Mouse (Mus musculus): ENCODE measurements around the gene Bbs4. TPM values are rescaled to one million over a fixed set of nuclear protein-coding genes. Genes with fewer than 3 reads are reported as not detected.

The Bbs4 gene
- polyA plus RNA-seq, 1 experiment from 2014 or later: 1.4 TPM

DNA sequence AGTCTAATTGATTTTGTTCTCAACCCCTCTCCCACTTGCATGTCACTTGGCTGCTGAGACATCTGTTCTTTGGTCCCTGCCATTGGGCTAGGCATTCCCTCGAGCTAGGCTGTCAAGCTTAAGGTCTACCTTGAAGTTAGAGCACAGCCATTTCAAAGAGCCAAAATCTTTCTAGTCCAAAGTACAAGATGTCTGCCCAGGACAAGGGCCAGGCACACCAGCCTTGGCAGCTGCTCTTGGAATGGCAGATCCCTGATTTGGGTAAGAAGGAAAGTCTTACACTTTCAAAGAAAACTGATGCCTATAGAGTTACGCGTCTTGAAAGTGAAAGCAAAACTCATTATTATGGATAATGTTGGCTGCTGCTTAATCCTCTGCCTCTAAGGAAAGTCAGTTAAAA is 37.1 kb downstream of the Bbs4 start:
- Histone ChIP-seq H3K27ac (ENCODE audit: low read length) (no peak overlapping the region), H3K36me3 (ENCODE audit: control insufficient read depth, insufficient read depth) (peaks cover 11% of the 10 kb centered on the region), H3K9ac (ENCODE audit: low read depth, low read length) (no peak overlapping the region), H3K27me3 (ENCODE audit: control insufficient read depth, insufficient read depth, low read depth, low read length) (no peaks in the 10 kb centered on the region), H3K4me1 (ENCODE audit: control insufficient read depth, low read depth, low read length) (no peaks in the 10 kb centered on the region), H3K4me2 (ENCODE audit: low read depth, low read length) (no peak overlapping the region), H3K4me3 (ENCODE audit: low read depth, low read length) (no peak overlapping the region), H3K9me3 (replicated peaks; ENCODE audit: control insufficient read depth, low read length) (no peaks in the 10 kb centered on the region)
- WGBS (ENCODE audit: insufficient replicate concordance): 83% methylated on average over 3 of the region's 3 CpGs
- ATAC-seq (ENCODE audit: low read depth): no peak

DNA sequence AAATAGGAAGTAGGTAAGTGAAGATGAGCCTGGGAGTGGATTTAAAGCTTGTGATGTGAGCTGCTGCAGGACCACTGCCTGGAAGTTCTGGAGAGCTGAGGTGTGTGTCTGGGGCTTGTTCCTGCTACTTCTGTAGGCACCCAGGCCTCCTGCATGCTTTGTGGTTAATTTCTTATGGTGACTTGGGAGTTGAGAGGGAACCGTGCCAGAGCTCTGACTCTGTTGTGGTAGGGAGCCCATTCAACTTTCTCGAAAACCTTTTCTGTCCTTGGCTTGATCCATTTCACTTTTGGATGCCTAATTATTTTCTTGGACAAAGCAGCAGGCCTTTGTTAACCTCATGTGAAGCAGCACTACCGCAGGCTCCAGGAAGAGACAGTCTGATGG is 42.0 kb downstream of the Bbs4 start:
- no peak for ATAC-seq (ENCODE audit: low read depth)
- Histone ChIP-seq H3K4me1 (ENCODE audit: control insufficient read depth, low read depth, low read length) (no peaks in the 10 kb centered on the region), H3K4me2 (ENCODE audit: low read depth, low read length) (no peak overlapping the region), H3K36me3 (ENCODE audit: control insufficient read depth, insufficient read depth) (peaks cover 21% of the 10 kb centered on the region), H3K27me3 (ENCODE audit: control insufficient read depth, insufficient read depth, low read depth, low read length) (no peaks in the 10 kb centered on the region), H3K27ac (ENCODE audit: low read length) (no peak overlapping the region), H3K9ac (ENCODE audit: low read depth, low read length) (no peak overlapping the region), H3K4me3 (ENCODE audit: low read depth, low read length) (no peak overlapping the region), H3K9me3 (replicated peaks; ENCODE audit: control insufficient read depth, low read length) (no peaks in the 10 kb centered on the region)
- WGBS (ENCODE audit: insufficient replicate concordance): 78% methylated on average over 3 of the region's 3 CpGs

GRCm38 (mm10) chr9:59310582-59311283 is 42.6 kb downstream of the Bbs4 start:
- no peak for ATAC-seq (ENCODE audit: low read depth)
- H3K27ac ChIP-seq (ENCODE audit: low read length): no peak overlapping the region
- peaks cover 24% of the 10 kb centered on the region for H3K36me3 ChIP-seq (ENCODE audit: control insufficient read depth, insufficient read depth)
- no peak overlapping the region for H3K9ac ChIP-seq (ENCODE audit: low read depth, low read length)
- H3K4me3 ChIP-seq (ENCODE audit: low read depth, low read length): no peak overlapping the region
- no peaks in the 10 kb centered on the region for H3K9me3 ChIP-seq (replicated peaks; ENCODE audit: control insufficient read depth, low read length)
- H3K27me3 ChIP-seq (ENCODE audit: control insufficient read depth, insufficient read depth, low read depth, low read length): no peaks in the 10 kb centered on the region
- H3K4me1 ChIP-seq (ENCODE audit: control insufficient read depth, low read depth, low read length): no peaks in the 10 kb centered on the region
- no peak overlapping the region for H3K4me2 ChIP-seq (ENCODE audit: low read depth, low read length)
- WGBS (ENCODE audit: insufficient replicate concordance): 81% methylated on average over 8 of the region's 8 CpGs

DNA sequence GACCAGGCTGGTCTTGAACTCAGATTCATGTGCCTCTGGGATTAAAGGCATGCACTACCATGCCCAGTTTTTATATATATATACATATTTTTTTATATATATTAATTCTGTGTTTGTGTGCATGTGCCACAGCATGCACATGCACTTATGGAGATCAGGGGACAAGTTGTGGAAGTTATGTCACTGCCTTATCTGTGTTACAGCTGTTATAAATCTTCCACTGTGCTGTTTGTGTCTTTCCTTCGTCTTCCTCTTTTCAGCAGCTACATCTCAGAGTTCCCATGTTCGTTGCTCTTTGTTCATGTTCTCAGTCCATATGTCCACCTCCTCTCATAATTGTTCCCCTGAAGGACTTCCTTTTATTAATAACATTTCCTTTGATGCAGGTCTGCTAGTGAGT is 45.4 kb downstream of the Bbs4 start:
- Histone ChIP-seq H3K9me3 (replicated peaks; ENCODE audit: control insufficient read depth, low read length) (no peaks in the 10 kb centered on the region), H3K27me3 (ENCODE audit: control insufficient read depth, insufficient read depth, low read depth, low read length) (no peaks in the 10 kb centered on the region), H3K4me2 (ENCODE audit: low read depth, low read length) (no peak overlapping the region), H3K4me3 (ENCODE audit: low read depth, low read length) (no peak overlapping the region), H3K27ac (ENCODE audit: low read length) (no peak overlapping the region), H3K36me3 (ENCODE audit: control insufficient read depth, insufficient read depth) (peaks cover 27% of the 10 kb centered on the region), H3K4me1 (ENCODE audit: control insufficient read depth, low read depth, low read length) (no peaks in the 10 kb centered on the region), H3K9ac (ENCODE audit: low read depth, low read length) (no peak overlapping the region)
- ATAC-seq (ENCODE audit: low read depth): no peak
- 38% methylated on average over 2 of the region's 2 CpGs for WGBS (ENCODE audit: insufficient replicate concordance)

- H3K4me2 ChIP-seq (ENCODE audit: low read depth, low read length): no peak overlapping the region
- no peak for ATAC-seq (ENCODE audit: low read depth)
- no peaks in the 10 kb centered on the region for H3K9me3 ChIP-seq (replicated peaks; ENCODE audit: control insufficient read depth, low read length)
- peaks cover 10% of the 10 kb centered on the region for H3K4me1 ChIP-seq (ENCODE audit: control insufficient read depth, low read depth, low read length)
- H3K27ac ChIP-seq (ENCODE audit: low read length): no peak overlapping the region
- no peak overlapping the region for H3K9ac ChIP-seq (ENCODE audit: low read depth, low read length)
- 38% methylated on average over 2 of the region's 2 CpGs for WGBS (ENCODE audit: insufficient replicate concordance)
- H3K36me3 ChIP-seq (ENCODE audit: control insufficient read depth, insufficient read depth): peaks cover 9% of the 10 kb centered on the region
- no peaks in the 10 kb centered on the region for H3K27me3 ChIP-seq (ENCODE audit: control insufficient read depth, insufficient read depth, low read depth, low read length)
- H3K4me3 ChIP-seq (ENCODE audit: low read depth, low read length): no peak overlapping the region
These were observed 56.9 kb downstream of the Bbs4 start for GRCm38 (mm10) chr9:59296419-59296818.

- H3K4me3 ChIP-seq (ENCODE audit: low read depth, low read length): peak overlapping the region; percentile 83
- ATAC-seq (ENCODE audit: low read depth): no peak
- 16% methylated on average over 3 of the region's 3 CpGs for WGBS (ENCODE audit: insufficient replicate concordance)
These were observed 60.8 kb downstream of the Bbs4 start for GRCm38 (mm10) chr9:59292493-59292875.

DNA sequence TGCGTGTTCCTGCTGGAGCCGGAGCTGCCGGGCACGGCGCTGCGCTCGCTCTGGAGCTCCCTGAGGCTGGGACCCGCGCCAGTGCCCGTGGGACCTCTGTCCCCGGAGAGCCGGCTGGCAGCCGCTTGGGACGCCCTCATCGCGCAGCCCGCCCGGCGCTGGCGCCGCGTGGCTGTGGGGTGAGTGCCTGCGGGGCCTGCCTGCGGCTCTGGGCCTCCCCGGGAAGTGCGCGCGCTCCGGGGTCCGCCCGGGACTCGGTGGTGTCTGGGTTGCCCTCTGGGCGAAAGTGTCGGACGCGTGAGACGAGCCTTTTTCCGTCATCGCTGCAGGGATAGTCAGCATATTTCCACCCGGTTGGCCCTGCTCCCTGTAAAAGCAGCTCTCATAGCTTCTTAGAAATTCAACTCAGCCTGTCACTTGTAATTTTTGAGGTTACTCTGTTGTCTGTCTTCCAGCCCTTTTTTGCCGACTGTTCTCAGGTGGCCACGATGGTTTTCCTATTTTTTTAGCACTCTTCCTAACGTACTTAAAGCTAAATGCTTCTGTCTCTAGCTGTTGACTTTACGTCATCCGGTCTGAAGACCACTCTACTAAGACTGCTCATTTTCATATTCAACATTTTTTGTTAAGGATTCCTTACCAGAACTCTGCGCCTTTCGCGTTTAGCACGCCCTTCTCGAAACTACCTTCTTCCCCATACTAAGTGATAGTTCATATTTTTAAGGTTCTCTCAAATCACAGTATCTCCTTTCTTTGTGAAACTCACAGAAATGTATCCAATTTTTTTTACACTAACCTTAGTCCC is 61.4 kb downstream of the Bbs4 start:
- Histone ChIP-seq H3K27me3 (ENCODE audit: control insufficient read depth, insufficient read depth, low read depth, low read length) (no peaks in the 10 kb centered on the region), H3K9me3 (replicated peaks; ENCODE audit: control insufficient read depth, low read length) (no peaks in the 10 kb centered on the region), H3K4me1 (ENCODE audit: control insufficient read depth, low read depth, low read length) (peaks cover 34% of the 10 kb centered on the region), H3K36me3 (ENCODE audit: control insufficient read depth, insufficient read depth) (no peaks in the 10 kb centered on the region), H3K9ac (ENCODE audit: low read depth, low read length) (peak overlapping the region; percentile 83), H3K27ac (ENCODE audit: low read length) (peak overlapping the region; percentile 86), H3K4me2 (ENCODE audit: low read depth, low read length) (peak overlapping the region; percentile 95), H3K4me3 (ENCODE audit: low read depth, low read length) (peak overlapping the region; percentile 83)
- ATAC-seq (ENCODE audit: low read depth): peak; percentile 58
- under 1% methylated on average over 47 of the region's 50 CpGs for WGBS (ENCODE audit: insufficient replicate concordance)

More at GRCm38 (mm10) chr9:59292493-59292875, 60.8 kb downstream of the Bbs4 start:
- Histone ChIP-seq H3K27ac (ENCODE audit: low read length) (no peak overlapping the region), H3K9ac (ENCODE audit: low read depth, low read length) (peak overlapping the region; percentile 83), H3K9me3 (replicated peaks; ENCODE audit: control insufficient read depth, low read length) (no peaks in the 10 kb centered on the region), H3K36me3 (ENCODE audit: control insufficient read depth, insufficient read depth) (no peaks in the 10 kb centered on the region), H3K4me2 (ENCODE audit: low read depth, low read length) (peak overlapping the region; percentile 95), H3K4me1 (ENCODE audit: control insufficient read depth, low read depth, low read length) (peaks cover 34% of the 10 kb centered on the region), H3K27me3 (ENCODE audit: control insufficient read depth, insufficient read depth, low read depth, low read length) (no peaks in the 10 kb centered on the region)

DNA sequence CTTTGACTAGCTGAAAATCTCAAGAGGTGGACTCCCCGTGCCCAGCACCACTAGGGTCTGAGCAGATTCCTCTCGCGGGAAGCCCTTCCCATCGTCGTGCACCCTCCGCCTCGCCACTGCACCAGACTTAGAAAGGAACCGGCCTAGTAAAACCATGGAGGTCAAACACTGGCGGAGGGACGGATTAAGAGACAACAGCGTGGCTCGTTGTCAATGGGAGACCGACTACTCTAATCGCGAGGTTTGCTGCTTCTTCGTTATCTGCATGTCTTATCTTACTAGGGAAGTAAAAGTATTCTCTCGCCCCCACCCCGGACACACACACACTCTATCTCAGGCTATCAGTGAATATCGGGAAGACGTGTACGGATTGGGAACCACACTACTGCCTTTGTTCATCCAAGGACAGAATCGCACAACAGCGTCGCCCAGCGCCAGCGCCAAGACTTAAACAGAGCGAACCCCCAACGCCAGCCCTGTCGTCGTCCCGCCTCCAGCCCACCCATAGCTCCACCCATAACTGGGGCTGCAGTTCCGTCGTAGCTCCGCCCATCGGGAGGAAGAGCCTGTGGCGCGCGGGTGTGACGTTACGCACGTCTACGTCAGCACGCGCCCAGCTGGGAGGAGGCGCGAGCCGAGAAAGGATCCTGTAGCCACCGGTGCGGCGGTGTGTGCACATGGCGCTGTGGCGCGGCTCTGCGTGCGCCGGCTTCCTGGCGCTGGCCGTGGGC is 62.2 kb downstream of the Bbs4 start, which contains the start of gene Adpgk:
Gene Adpgk, plus strand, starts transcription at position 602 of the 731 bp plus-strand sequence.
- ATAC-seq (ENCODE audit: low read depth): peak; percentile 97
- peak within 1 kb of the TSS; percentile 86 for H3K27ac ChIP-seq (ENCODE audit: low read length)
- H3K4me1 ChIP-seq (ENCODE audit: control insufficient read depth, low read depth, low read length): peaks cover 39% of the 10 kb centered on the region
- peak within 1 kb of the TSS; percentile 95 for H3K4me2 ChIP-seq (ENCODE audit: low read depth, low read length)
- H3K9me3 ChIP-seq (replicated peaks; ENCODE audit: control insufficient read depth, low read length): no peaks in the 10 kb centered on the region
- peak within 1 kb of the TSS; percentile 83 for H3K9ac ChIP-seq (ENCODE audit: low read depth, low read length)
- under 1% methylated on average over 58 of the region's 58 CpGs for WGBS (ENCODE audit: insufficient replicate concordance)
- H3K27me3 ChIP-seq (ENCODE audit: control insufficient read depth, insufficient read depth, low read depth, low read length): no peaks in the 10 kb centered on the region
- no peaks in the 10 kb centered on the region for H3K36me3 ChIP-seq (ENCODE audit: control insufficient read depth, insufficient read depth)
- peak within 1 kb of the TSS; percentile 83 for H3K4me3 ChIP-seq (ENCODE audit: low read depth, low read length)
